Mouse (Mus musculus): Measurements from ENCODE around the gene Cpsf6. TPM values are rescaled to one million over a fixed set of nuclear protein-coding genes. Genes with fewer than 3 reads are reported as not detected.
"Not testable (repeated sequence)": the region's sequence is repeated elsewhere in the genome, so short reads cannot be mapped to it uniquely, and the experiment has no call there.

Cpsf6 gene
- polyA plus RNA-seq, 1 experiment, result 26.9 TPM

DNA sequence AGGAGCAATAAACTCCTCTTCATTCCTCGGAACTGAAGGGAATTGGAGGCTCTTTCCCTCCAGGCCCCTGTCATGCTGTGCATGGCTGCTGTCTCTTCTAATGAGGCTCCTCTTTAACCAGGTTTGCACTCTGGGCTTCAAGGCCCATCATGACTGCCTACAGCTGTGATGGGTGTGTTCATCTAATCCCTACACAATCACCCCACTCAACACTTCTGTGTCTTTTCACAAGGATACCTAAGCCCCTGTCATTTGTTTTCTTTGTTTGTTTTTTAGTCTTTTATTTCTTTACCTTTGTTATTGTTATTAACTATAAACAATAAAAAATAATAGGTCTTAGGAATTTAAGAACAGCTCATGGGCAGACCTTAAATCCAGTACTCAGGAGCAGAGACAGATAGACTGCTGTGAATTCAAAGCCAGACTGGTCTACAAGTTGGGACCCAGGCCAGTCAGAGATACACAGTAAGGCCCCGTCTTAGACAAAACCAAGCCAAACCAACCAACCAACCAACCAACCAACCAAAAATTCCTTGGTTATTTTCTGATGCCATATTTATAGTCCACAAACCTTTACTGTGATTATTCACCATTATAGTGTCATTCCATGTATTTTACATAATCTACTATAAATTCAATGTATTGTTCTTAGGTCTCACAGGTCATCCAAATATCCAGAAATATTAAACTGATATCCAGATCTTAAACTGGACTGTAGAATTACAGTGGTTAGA is 9.0 kb upstream of the Cpsf6 start:
- no peak for DNase-seq
- WGBS, result 83% methylated on average over 2 of the region's 2 CpGs
- Histone ChIP-seq H3K4me3 (ENCODE audit: insufficient read depth, low read depth, low read length) (no peak overlapping the region), H3K36me3 (ENCODE audit: control insufficient read depth, insufficient read depth, low read length) (no peaks in the 10 kb centered on the region), H3K4me1 (ENCODE audit: control insufficient read depth, insufficient read depth, low read length) (no peaks in the 10 kb centered on the region), H3K27me3 (replicated peaks; ENCODE audit: control insufficient read depth, insufficient read depth, low read length) (no peaks in the 10 kb centered on the region), H3K27ac (ENCODE audit: insufficient read depth, low read depth, low read length) (no peak overlapping the region)
- TF ChIP-seq CTCF (conservative IDR thresholded peaks at IDR 0.05; ENCODE audit: insufficient read depth, insufficient read length, low read depth, low read length) (no peak), POLR2A (IDR thresholded peaks at IDR 0.05; ENCODE audit: low read depth, low read length) (no peak)

DNA sequence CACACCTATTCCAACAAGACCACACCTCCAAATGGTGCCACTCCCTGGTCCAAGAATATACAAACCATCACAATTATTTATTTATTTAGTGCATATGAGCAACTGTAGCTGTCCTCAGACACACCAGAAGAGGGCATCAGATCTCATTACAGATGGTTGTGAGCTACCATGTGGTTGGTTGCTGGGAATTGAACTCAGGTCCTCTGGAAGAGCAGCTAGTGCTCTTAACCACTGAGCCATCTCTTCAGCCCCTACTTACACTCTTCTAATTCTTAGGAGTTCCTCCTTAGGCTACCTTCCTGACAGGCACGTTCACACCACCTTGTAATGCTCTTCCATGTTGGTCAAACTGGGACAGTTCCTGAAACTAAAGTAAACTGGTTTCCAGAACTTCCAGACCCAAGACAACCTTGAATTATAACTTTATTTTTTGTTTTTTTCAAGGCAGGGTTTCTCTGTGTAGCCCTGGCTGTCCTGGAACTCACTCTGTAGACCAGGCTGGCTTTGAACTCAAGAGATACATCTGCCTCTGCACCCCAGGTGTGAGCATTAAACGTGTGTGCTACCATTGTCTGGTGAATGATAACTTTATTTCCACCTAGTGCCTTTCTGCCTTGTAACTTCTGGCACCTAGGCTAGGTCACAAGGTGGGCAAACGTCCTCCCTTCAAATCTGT is 8.3 kb upstream of the Cpsf6 start:
- not testable (repeated sequence) for DNase-seq; H3K4me1 ChIP-seq (ENCODE audit: control insufficient read depth, insufficient read depth, low read length); H3K27ac ChIP-seq (ENCODE audit: insufficient read depth, low read depth, low read length); H3K36me3 ChIP-seq (ENCODE audit: control insufficient read depth, insufficient read depth, low read length); H3K27me3 ChIP-seq (replicated peaks; ENCODE audit: control insufficient read depth, insufficient read depth, low read length); H3K4me3 ChIP-seq (ENCODE audit: insufficient read depth, low read depth, low read length)
- WGBS, result 61% methylated on average over 3 of the region's 3 CpGs

DNA sequence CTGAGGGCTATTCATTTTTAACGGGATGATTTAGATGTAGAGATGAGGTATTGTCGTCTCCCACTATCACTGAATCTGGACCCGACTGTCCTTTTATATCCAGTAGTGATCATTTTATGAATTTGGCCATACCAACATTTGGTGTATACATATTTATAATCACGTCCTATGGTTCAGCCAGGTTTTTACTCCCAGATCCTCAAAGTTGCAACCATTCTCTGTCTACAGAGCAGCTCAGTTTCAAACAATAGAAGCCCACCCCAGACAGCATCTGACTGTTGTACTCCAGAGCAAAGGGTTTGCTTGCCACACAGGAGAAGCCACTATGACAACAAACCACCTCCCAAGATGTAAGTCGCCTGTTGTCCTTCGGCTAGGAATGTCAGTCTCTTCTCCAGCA is 7.2 kb upstream of the Cpsf6 start:
- Histone ChIP-seq H3K27me3 (replicated peaks; ENCODE audit: control insufficient read depth, insufficient read depth, low read length) (no peaks in the 10 kb centered on the region), H3K36me3 (ENCODE audit: control insufficient read depth, insufficient read depth, low read length) (no peaks in the 10 kb centered on the region), H3K4me3 (ENCODE audit: insufficient read depth, low read depth, low read length) (no peak overlapping the region), H3K27ac (ENCODE audit: insufficient read depth, low read depth, low read length) (no peak overlapping the region), H3K4me1 (ENCODE audit: control insufficient read depth, insufficient read depth, low read length) (no peaks in the 10 kb centered on the region)
- DNase-seq, result no peak
- 85% methylated on average over 6 of the region's 6 CpGs for WGBS
- TF ChIP-seq CTCF (conservative IDR thresholded peaks at IDR 0.05; ENCODE audit: insufficient read depth, insufficient read length, low read depth, low read length) (no peak), POLR2A (IDR thresholded peaks at IDR 0.05; ENCODE audit: low read depth, low read length) (no peak)

DNA sequence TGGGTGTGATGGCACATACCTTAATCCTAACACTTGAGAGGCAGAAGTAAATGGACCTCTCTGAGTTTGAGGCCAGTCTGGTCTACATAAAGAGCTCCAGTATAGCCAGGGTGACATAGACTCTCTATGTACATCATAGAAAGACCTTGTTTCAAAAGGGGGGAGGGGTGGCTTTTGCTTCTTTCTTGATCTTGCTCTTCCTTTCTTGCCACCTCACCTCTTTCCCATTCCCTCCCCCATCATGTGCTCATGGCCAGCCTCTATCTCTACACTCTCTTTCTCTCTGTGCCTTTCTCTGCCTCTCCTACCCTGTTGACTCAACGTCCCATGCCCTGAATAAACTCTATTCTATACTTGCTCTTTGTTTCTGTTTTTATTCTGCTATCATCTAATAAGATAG is 6.4 kb upstream of the Cpsf6 start:
- DNase-seq, result no peak
- no peaks in the 10 kb centered on the region for H3K27me3 ChIP-seq (replicated peaks; ENCODE audit: control insufficient read depth, insufficient read depth, low read length)
- 94% methylated on average over 1 of the region's 1 CpGs for WGBS
- H3K36me3 ChIP-seq (ENCODE audit: control insufficient read depth, insufficient read depth, low read length), result no peaks in the 10 kb centered on the region
- TF ChIP-seq POLR2A (IDR thresholded peaks at IDR 0.05; ENCODE audit: low read depth, low read length), result no peak
- TF ChIP-seq CTCF (conservative IDR thresholded peaks at IDR 0.05; ENCODE audit: insufficient read depth, insufficient read length, low read depth, low read length), result no peak
- no peaks in the 10 kb centered on the region for H3K4me1 ChIP-seq (ENCODE audit: control insufficient read depth, insufficient read depth, low read length)
- H3K4me3 ChIP-seq (ENCODE audit: insufficient read depth, low read depth, low read length), result no peak overlapping the region
- H3K27ac ChIP-seq (ENCODE audit: insufficient read depth, low read depth, low read length), result no peak overlapping the region

DNA sequence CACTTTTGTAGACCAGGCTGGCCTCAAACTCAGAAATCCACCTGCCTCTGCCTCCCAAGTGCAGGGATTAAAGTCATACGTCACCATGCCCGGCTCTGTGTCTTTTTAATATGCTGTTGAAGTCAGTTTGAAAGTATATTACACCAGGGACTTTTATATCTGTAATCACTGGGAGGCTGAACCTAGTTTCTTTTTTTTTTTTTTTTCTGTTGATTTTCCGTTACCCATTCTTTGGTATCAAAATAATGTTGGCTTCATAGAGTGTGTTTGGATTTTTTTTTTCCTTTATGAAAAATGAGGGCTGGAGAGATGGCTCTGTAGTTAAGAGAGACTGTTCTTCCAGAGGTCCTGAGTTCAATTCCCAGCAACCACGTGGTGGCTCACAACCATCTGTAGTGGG is 5.6 kb upstream of the Cpsf6 start:
- Histone ChIP-seq H3K4me1 (ENCODE audit: control insufficient read depth, insufficient read depth, low read length) (no peaks in the 10 kb centered on the region), H3K27me3 (replicated peaks; ENCODE audit: control insufficient read depth, insufficient read depth, low read length) (no peaks in the 10 kb centered on the region), H3K4me3 (ENCODE audit: insufficient read depth, low read depth, low read length) (no peak overlapping the region), H3K27ac (ENCODE audit: insufficient read depth, low read depth, low read length) (no peak overlapping the region), H3K36me3 (ENCODE audit: control insufficient read depth, insufficient read depth, low read length) (no peaks in the 10 kb centered on the region)
- DNase-seq, result no peak
- no peak for TF ChIP-seq POLR2A (IDR thresholded peaks at IDR 0.05; ENCODE audit: low read depth, low read length)
- TF ChIP-seq CTCF (conservative IDR thresholded peaks at IDR 0.05; ENCODE audit: insufficient read depth, insufficient read length, low read depth, low read length), result no peak
- 81% methylated on average over 4 of the region's 4 CpGs for WGBS

DNA sequence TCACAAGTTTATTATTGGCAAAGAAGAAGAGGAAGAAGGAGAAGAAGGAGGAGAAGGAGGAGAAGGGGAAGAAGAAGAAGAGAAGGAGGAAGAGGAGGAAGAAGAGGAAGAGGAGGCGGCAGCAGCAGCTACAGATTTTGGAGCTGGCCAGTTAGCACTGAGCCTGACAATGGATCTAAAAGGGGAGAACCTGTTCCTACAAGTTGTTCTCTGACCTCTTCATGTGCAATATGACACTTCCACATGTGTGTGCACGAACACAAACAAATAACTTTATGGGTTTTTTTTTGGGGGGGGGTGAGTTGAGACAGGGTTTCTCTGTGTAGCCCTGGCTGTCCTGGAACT is 5.2 kb upstream of the Cpsf6 start:
- Histone ChIP-seq H3K27ac (ENCODE audit: insufficient read depth, low read depth, low read length) (no peak overlapping the region), H3K4me1 (ENCODE audit: control insufficient read depth, insufficient read depth, low read length) (no peaks in the 10 kb centered on the region), H3K36me3 (ENCODE audit: control insufficient read depth, insufficient read depth, low read length) (no peaks in the 10 kb centered on the region), H3K27me3 (replicated peaks; ENCODE audit: control insufficient read depth, insufficient read depth, low read length) (no peaks in the 10 kb centered on the region), H3K4me3 (ENCODE audit: insufficient read depth, low read depth, low read length) (no peak overlapping the region)
- 73% methylated on average over 2 of the region's 2 CpGs for WGBS
- DNase-seq, result no peak
- no peak for TF ChIP-seq POLR2A (IDR thresholded peaks at IDR 0.05; ENCODE audit: low read depth, low read length)
- TF ChIP-seq CTCF (conservative IDR thresholded peaks at IDR 0.05; ENCODE audit: insufficient read depth, insufficient read length, low read depth, low read length), result no peak

DNA sequence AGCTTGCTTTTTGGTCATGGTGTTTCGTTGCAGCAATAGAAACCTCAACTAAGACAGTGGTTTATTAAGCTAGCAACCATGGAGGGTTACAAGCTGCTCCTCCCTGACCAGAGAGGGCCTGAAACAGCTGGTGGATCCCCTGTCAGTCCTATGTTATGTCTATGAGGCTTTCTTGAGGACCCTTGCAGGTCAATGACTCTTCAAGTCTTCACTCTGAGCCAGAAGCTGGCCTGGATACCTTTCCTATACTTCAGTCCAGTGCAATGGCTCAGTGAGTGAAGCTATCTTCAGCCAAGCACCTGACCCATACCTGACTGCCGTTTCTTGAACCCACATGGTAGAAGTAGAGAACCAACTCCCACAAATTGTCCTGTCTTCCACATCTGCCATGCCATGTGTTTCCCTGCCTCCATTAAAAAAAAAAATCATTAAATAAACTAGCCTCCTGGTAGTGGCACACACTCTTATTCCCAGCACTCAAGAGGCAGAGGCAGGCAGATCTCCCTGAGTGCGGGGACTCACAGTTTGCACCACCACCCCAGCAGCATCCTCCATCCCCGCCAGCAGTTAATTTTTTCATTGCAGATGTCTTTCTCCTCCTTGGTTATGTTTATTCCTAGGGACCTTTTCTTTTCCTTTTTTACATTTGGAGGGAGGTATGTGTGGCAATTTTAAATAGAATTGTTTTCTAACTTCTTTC is 4.7 kb upstream of the Cpsf6 start:
- TF ChIP-seq CTCF (conservative IDR thresholded peaks at IDR 0.05; ENCODE audit: insufficient read depth, insufficient read length, low read depth, low read length) (no peak), POLR2A (IDR thresholded peaks at IDR 0.05; ENCODE audit: low read depth, low read length) (no peak)
- H3K4me3 ChIP-seq (ENCODE audit: insufficient read depth, low read depth, low read length), result no peak overlapping the region
- no peak overlapping the region for H3K27ac ChIP-seq (ENCODE audit: insufficient read depth, low read depth, low read length)
- no peaks in the 10 kb centered on the region for H3K27me3 ChIP-seq (replicated peaks; ENCODE audit: control insufficient read depth, insufficient read depth, low read length)
- no peaks in the 10 kb centered on the region for H3K36me3 ChIP-seq (ENCODE audit: control insufficient read depth, insufficient read depth, low read length)
- no peak for DNase-seq
- H3K4me1 ChIP-seq (ENCODE audit: control insufficient read depth, insufficient read depth, low read length), result no peaks in the 10 kb centered on the region
- WGBS, result 89% methylated on average over 4 of the region's 4 CpGs

All from kidney, adult 2 months (tissue).